Mouse (Mus musculus) E14TG2a.4 (cell line): ENCODE results near the gene Vmn2r116.

Experiments
- CTCF ChIP-seq: conservative IDR thresholded peaks from 2 replicates; pipeline ENCODE4 v1.5.1; 2014; ENCODE audit warnings: low read length
- NANOG ChIP-seq: IDR thresholded peaks from 2 replicates; pipeline ENCODE4 v1.6.1; 2014; ENCODE audit warnings: borderline replicate concordance, low read length, mixed read lengths
- POU5F1 ChIP-seq: IDR thresholded peaks from 2 replicates; pipeline ENCODE4 v1.6.1; 2014; ENCODE audit warnings: low read length, borderline replicate concordance

DNA sequence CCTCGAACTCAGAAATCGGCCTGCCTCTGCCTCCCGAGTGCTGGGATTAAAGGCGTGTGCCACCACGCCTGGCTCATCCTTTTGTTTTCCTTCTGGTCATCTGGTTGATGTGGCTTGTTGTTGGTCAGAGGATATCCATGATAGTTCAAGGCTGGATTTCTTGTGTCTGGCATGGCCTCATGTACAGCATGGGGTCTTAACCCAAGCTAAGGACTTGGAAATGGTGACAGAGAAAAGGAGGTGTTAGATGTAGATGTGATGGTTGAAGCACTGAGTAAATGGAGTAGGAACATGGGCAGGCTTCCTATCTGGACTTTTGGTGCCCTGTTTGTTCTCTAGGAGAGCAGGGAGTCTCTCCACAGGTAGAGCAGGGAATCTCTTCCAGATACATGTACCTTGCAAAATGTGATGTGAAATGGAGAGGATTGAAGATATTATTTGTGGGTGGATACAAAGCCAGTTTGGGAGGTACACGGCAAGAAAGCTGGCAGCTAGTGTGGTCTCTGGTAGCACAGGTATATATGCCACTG, 48.8 kb downstream of the Vmn2r116 start:
- TF ChIP-seq CTCF = no peak
- TF ChIP-seq POU5F1 = no peak
- TF ChIP-seq NANOG = no peak
